Mouse (Mus musculus): Measurements from ENCODE around the gene Pdzd7.

Pdzd7 gene

GRCm38 (mm10) chr19:45012636-45013035, 32.9 kb downstream of the Pdzd7 start:
- no peak for DNase-seq (ENCODE audit: low spot score in 2 of 2)

DNA sequence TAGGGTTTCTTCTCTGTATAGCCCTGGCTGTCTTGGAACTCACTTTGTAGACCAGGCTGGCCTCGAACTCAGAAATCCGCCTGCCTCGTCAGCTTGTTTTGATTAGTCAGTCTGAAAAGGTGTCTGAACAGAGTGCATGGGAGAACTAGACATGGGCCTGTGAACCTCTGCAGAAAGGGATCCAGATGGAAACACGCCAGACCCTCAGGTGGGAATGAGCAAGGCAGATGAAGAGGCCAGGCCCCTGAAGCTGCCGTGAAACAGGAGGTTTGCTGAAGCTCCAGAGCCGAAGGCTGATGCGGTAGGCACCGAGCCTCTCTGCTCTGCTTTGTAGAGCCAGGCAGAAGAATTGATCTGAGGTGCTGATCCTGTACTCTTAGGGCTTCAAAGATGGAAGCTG, 33.3 kb downstream of the Pdzd7 start:
- no peak for DNase-seq (ENCODE audit: low spot score in 2 of 2)

DNA sequence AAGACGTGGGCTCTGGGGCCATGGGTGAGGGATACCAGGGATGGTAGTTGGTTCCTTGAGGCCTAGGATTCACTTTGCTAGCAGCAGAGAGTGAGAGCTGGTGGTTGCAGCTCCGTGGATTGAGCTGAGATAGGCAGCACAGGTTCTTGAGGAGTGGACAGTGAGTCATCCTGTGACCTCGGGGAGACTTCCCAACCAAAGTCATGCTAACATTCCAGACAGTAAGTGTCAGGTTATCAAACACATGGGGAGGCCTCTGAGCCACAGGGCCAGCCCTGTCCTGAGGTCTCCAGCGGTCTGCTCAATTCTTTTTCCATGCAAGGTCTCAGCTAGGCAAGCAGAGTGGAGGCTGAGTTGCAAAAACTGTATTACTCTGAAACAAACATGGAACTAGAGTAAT, 34.9 kb downstream of the Pdzd7 start:
- no peak for DNase-seq (ENCODE audit: low spot score in 2 of 2)

GRCm38 (mm10) chr19:45007425-45008191, 37.9 kb downstream of the Pdzd7 start:
- no peak for DNase-seq (ENCODE audit: low spot score in 2 of 2)

DNA sequence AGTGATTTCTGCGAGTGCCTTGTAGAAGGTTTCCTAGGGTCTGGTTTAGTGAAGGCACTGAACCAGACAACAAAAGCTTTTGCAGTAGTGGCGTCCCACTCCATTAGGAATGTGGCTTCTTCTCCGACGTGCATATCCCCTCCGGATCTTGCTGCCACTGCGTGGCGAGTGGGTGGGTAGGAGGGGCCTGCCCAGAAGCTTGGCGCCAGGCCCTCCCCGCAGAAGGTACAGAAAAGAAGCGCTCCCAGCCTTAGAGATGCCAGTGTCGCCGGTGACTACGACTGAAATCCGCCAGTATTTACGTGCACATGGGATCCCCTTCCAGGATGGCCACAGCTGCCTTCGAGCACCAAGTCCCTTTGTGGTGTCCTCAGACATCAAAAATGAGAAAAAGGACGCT, 38.5 kb downstream of the Pdzd7 start:
- DNase-seq (ENCODE audit: low spot score in 2 of 2): no peak

DNA sequence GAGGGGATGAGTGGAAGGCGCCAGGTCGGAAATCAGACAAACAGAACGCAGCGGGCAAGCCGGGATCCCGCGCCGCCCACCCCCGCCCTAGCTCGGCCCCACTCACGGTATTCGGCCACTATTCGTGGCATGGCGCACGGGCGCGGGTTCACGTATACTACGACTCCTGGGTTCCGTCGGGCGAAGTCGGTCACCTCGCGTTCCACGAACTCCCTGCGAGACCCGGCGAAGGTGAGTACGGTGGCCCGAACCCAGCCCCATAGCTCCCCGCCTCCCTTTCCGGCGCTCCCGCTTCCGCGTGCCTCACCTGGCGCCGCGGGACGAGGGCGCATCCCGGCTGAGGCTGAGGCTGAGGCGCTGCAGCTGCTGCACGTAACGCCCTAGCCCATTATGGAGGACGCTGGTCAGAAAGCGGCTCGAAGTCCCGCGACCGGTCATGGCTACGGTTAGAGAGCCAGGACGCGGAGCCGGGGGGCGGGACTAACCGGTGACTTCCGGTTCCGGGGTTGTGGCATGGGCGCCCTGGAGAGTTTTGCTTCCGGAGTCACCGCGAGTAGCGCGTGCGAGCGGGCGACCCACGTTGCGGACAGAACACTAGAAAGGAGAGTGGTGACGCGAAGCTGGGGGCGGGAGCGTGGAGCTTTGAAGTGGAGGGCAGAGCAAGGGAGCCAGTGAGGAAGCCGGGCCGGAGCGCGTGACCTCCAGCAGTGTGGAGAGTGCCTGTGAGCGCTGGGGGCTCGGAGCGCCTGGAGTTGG, 39.4 kb downstream of the Pdzd7 start, which contains the start of gene Mrpl43:
Gene Mrpl43, minus strand, starts transcription at position 486 of the 756 bp plus-strand sequence.
- peak; percentile 96 to 99 for DNase-seq (ENCODE audit: low spot score in 2 of 2)

GRCm38 (mm10) chr19:45005444-45005843, 40.1 kb downstream of the Pdzd7 start, which contains the start of gene Twnk:
Gene Twnk, plus strand, starts transcription at chr19:45005663.
- peak; percentile 82 to 88 for DNase-seq (ENCODE audit: low spot score in 2 of 2)

GRCm38 (mm10) chr19:45003740-45004516, 41.6 kb downstream of the Pdzd7 start:
- peak in 1 of 2 experiments; percentile 53 for DNase-seq (ENCODE audit: low spot score in 2 of 2)

- peak in 1 of 2 experiments; percentile 60 for DNase-seq (ENCODE audit: low spot score in 2 of 2)
Measured at GRCm38 (mm10) chr19:45002301-45002700, 43.2 kb downstream of the Pdzd7 start.

GRCm38 (mm10) chr19:44999647-45000046, 45.9 kb downstream of the Pdzd7 start:
- DNase-seq (ENCODE audit: low spot score in 2 of 2): peak in 1 of 2 experiments; percentile 52

DNA sequence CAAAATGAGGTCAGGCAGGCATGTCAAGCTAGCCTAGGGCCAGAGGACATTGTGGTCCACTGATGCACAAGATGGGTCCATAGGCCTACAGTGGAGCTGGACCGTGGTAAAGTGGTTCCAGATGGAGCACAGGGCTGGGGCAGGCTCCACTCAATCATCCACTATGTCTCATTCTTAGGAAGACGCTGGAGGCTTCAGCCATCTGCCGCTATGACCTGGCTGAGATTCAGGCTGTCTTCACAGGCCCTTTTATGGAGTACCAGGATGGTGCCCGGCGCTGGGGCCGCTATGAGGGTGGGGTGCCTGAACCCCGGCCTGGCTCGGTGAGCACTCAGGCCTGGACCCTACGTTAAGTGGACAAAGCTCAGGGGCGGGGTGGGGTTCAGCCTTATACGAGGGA, 47.7 kb downstream of the Pdzd7 start:
- no peak for DNase-seq (ENCODE audit: low spot score in 2 of 2)

DNA sequence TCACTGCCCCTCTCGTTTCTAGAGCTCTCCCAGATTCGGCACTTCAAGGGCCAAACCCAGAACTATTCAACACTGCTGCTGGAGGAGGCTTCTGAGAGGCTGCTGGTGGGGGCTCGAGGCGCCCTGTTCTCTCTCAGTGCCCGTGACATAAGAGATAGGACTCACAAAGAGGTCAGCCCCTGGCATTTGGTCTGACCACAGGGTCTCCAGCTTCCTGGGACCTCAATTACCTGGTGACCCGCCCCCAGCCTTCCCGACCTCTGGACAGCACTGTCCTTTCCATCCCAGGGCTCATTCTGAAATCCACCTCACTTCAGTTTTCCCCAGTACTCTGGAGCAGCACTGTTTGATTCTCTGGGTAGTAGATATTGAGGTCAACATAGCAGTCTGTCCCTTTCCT, 52.8 kb downstream of the Pdzd7 start:
- no peak for DNase-seq (ENCODE audit: low spot score in 2 of 2)

- DNase-seq (ENCODE audit: low spot score in 2 of 2): no peak
Measured at GRCm38 (mm10) chr19:44992246-44992645, 53.3 kb downstream of the Pdzd7 start.

GRCm38 (mm10) chr19:44991031-44991430, 54.5 kb downstream of the Pdzd7 start:
- no peak for DNase-seq (ENCODE audit: low spot score in 2 of 2)

GRCm38 (mm10) chr19:44989567-44990495, 55.7 kb downstream of the Pdzd7 start:
- DNase-seq (ENCODE audit: low spot score in 2 of 2): peak in 1 of 2 experiments; percentile 58

GRCm38 (mm10) chr19:44988831-44989566, 56.5 kb downstream of the Pdzd7 start, which contains the start of gene Sema4g:
Gene Sema4g, plus strand, starts transcription at chr19:44989101.
- peak in 1 of 2 experiments; percentile 65 for DNase-seq (ENCODE audit: low spot score in 2 of 2)

DNA sequence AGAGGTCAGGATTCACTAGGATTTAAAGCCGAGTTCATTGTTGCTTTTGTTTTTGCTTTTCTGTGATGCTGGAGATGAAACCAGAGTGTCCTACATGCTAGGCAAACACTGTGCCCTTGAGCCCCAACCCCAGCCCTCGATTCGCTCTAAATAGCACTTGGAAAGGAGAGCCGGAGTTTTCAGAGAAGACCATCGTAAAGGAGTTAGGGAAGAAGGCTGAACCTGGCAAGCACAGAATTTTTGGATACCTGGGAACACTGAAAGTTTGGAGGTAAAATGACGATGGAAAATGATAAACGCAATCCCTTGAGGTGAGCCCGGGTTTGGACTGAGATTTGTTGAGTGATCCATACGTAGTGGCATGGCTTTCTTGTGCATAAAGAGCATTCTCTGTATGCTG, 57.2 kb downstream of the Pdzd7 start:
- no peak for DNase-seq (ENCODE audit: low spot score in 2 of 2)

- DNase-seq (ENCODE audit: low spot score in 2 of 2): no peak
Measured at GRCm38 (mm10) chr19:44987851-44988250, 57.7 kb downstream of the Pdzd7 start.

GRCm38 (mm10) chr19:44987004-44987403, 58.5 kb downstream of the Pdzd7 start:
- DNase-seq (ENCODE audit: low spot score in 2 of 2): no peak
